Comparison of ENCODE assay signal across 28 mouse cellular contexts in genomic region chr13:75742970-75743369, GRCm38 (mm10). TPM values are rescaled to one million over a fixed set of nuclear protein-coding genes. Genes with fewer than 3 reads are reported as not detected.
DNase-seq lines count a peak whose midpoint lies in the region; ATAC-seq and TF ChIP-seq lines count a peak whose summit lies in the region.
"Had no signal": no experiment of that assay in that cellular context is flagged by ENCODE, and none has a peak within 500 bp of the region (broad histone marks: within the 10 kb centered on the region; RNA-seq: fewer than 3 reads in every experiment).

No protein-coding gene starts in this region.

- no peak overlapping the region for H3K4me2 ChIP-seq in CH12.LX (ENCODE audit: insufficient read depth, low read depth, poor library complexity, severe bottlenecking)
- H3K4me2 ChIP-seq in liver, embryonic 11.5 days, result peak overlapping the region; percentile 32; the same call in 1 of the 2 replicates
- H3K4me2 ChIP-seq in liver, embryonic 16.5 days (ENCODE audit: low read depth, low read length), result peak overlapping the region; percentile 43; the same call in 1 of the 2 replicates
- no peak overlapping the region for H3K4me2 ChIP-seq in hindbrain, embryonic 13.5 days
- H3K4me2 ChIP-seq: heart, embryonic 12.5 days; intestine, embryonic 15.5 days; limb, embryonic 15.5 days; stomach, embryonic 15.5 days had no signal

- H3K4me1 ChIP-seq in CH12.LX (ENCODE audit: control insufficient read depth in 1 of 2, insufficient read depth in 2 of 2) (peaks cover 17 to 75% of the 10 kb centered on the region in 2 experiments), MEL (ENCODE audit: control insufficient read depth in 1 of 2, insufficient read depth in 2 of 2, low read length in 2 of 2) (peaks cover 55 to 56% of the 10 kb centered on the region in 2 experiments)
- H3K4me1 ChIP-seq in liver, embryonic 11.5 days (replicated peaks; ENCODE audit: control insufficient read depth, insufficient read depth, low read length), result peaks cover 61% of the 10 kb centered on the region
- peaks cover 76% of the 10 kb centered on the region for H3K4me1 ChIP-seq in liver, embryonic 16.5 days (ENCODE audit: control insufficient read depth, low read depth, low read length)
- H3K4me1 ChIP-seq in hindbrain, embryonic 13.5 days (replicated peaks), result no peaks in the 10 kb centered on the region
- H3K4me1 ChIP-seq: hindbrain, embryonic 10.5 days had no signal

- TF ChIP-seq CTCF in CH12.LX (conservative IDR thresholded peaks at IDR 0.05 in 1 of 2, IDR thresholded peaks at IDR 0.05 in 1 of 2; ENCODE audit: low read depth in 2 of 2, low read length in 2 of 2) (no peak), MEL (IDR thresholded peaks at IDR 0.05 in 2 of 3, conservative IDR thresholded peaks at IDR 0.05 in 1 of 3; ENCODE audit: control insufficient read depth in 1 of 3, insufficient read depth in 1 of 3, low read depth in 2 of 3, low read length in 3 of 3, poor library complexity in 1 of 3, severe bottlenecking in 1 of 3) (no peak)

- H3K36me3 ChIP-seq in CH12.LX (replicated peaks in 1 of 2; ENCODE audit: control insufficient read depth in 1 of 2, insufficient read depth in 1 of 2, low read length in 1 of 2) (peaks cover 4 to 27% of the 10 kb centered on the region in 2 experiments), MEL (ENCODE audit: control insufficient read depth in 1 of 2, insufficient read depth in 2 of 2, low read length in 2 of 2) (peaks cover 0 to 92% of the 10 kb centered on the region in 2 experiments; a peak in 2 of 4 replicates)
- no peaks in the 10 kb centered on the region for H3K36me3 ChIP-seq in liver, embryonic 11.5 days (ENCODE audit: control insufficient read depth, insufficient read depth, low read length)
- peaks cover 3% of the 10 kb centered on the region; the same call in 1 of the 2 replicates for H3K36me3 ChIP-seq in liver, embryonic 16.5 days (ENCODE audit: control insufficient read depth, insufficient read depth)
- no peaks in the 10 kb centered on the region for H3K36me3 ChIP-seq in hindbrain, embryonic 13.5 days
- H3K36me3 ChIP-seq: heart, embryonic 12.5 days; hindbrain, embryonic 10.5 days; intestine, embryonic 15.5 days; limb, embryonic 15.5 days; stomach, embryonic 15.5 days had no signal

- peak; percentile 40; the same call in 1 of the 2 replicates for ATAC-seq in liver, embryonic 11.5 days (replicated peaks; ENCODE audit: low FRiP score)
- peak; percentile 20; the same call in 1 of the 2 replicates for ATAC-seq in liver, embryonic 16.5 days (ENCODE audit: low read depth)
- no peak for ATAC-seq in hindbrain, embryonic 13.5 days (ENCODE audit: low FRiP score)
- ATAC-seq: forebrain, embryonic 14.5 days; hindbrain, postnatal 0 days; Patski had no signal

- no peaks in the 10 kb centered on the region for H3K27me3 ChIP-seq in CH12.LX (replicated peaks)
- no peaks in the 10 kb centered on the region for H3K27me3 ChIP-seq in MEL (ENCODE audit: control insufficient read depth in 1 of 2, insufficient read depth in 2 of 2, low read length in 2 of 2)
- no peaks in the 10 kb centered on the region for H3K27me3 ChIP-seq in liver, embryonic 11.5 days (replicated peaks; ENCODE audit: control insufficient read depth, insufficient read depth, low read length)
- H3K27me3 ChIP-seq in liver, embryonic 16.5 days (ENCODE audit: control insufficient read depth, insufficient read depth, low read depth, low read length), result no peaks in the 10 kb centered on the region
- no peaks in the 10 kb centered on the region for H3K27me3 ChIP-seq in hindbrain, embryonic 13.5 days
- H3K27me3 ChIP-seq: heart, embryonic 12.5 days; intestine, embryonic 15.5 days; limb, embryonic 15.5 days; megakaryocyte, embryonic 14.5 days; Patski; stomach, embryonic 15.5 days had no signal

- no peak for TF ChIP-seq EP300 in CH12.LX (IDR thresholded peaks at IDR 0.05; ENCODE audit: low read length)
- no peak for TF ChIP-seq EP300 in MEL (IDR thresholded peaks at IDR 0.05; ENCODE audit: low read depth in 1 of 2, low read length in 2 of 2)

- DNase-seq in CH12.LX (ENCODE audit: extremely low read depth) (no peak), MEL (ENCODE audit: low read depth, low spot score) (peak; percentile 51)
- DNase-seq in liver, embryonic 11.5 days (ENCODE audit: low spot score), result no peak
- DNase-seq in kidney, postnatal 25 days, result no peak
- DNase-seq: adrenal gland, postnatal 10 days; B cell, adult 2 months; cerebellum, adult 11 months; cerebellum, adult 9-11 months; embryo, embryonic 11 days; gastrocnemius, postnatal 25 days; heart, adult 18-20 months; kidney, adult 2 months; kidney, postnatal 4 days; left cerebral cortex, postnatal 4 days; lung, postnatal 4 days; midbrain, embryonic 14.5 days had no signal

- no peak overlapping the region for H3K9ac ChIP-seq in CH12.LX (ENCODE audit: insufficient read depth, low read depth)
- H3K9ac ChIP-seq in MEL (ENCODE audit: control insufficient read depth, low read depth, low read length, poor library complexity, severe bottlenecking), result peak overlapping the region; percentile 47
- H3K9ac ChIP-seq in liver, embryonic 11.5 days (ENCODE audit: low read depth, low read length), result no peak overlapping the region
- peak overlapping the region; percentile 16 for H3K9ac ChIP-seq in liver, embryonic 16.5 days (ENCODE audit: low read depth, low read length)
- no peak overlapping the region for H3K9ac ChIP-seq in hindbrain, embryonic 13.5 days
- H3K9ac ChIP-seq: heart, embryonic 12.5 days; intestine, embryonic 15.5 days; limb, embryonic 15.5 days; stomach, embryonic 15.5 days had no signal

- H3K27ac ChIP-seq in CH12.LX (ENCODE audit: insufficient read depth, low read depth), result peak overlapping the region; percentile 28; the same call in 1 of the 2 replicates
- H3K27ac ChIP-seq in MEL (ENCODE audit: control insufficient read depth, low read depth, low read length), result peak overlapping the region; percentile 76
- H3K27ac ChIP-seq in liver, embryonic 11.5 days (ENCODE audit: low read depth, low read length), result peak overlapping the region; percentile 39; the same call in 1 of the 2 replicates
- peak overlapping the region; percentile 46 for H3K27ac ChIP-seq in liver, embryonic 16.5 days (ENCODE audit: low read length)
- no peak overlapping the region for H3K27ac ChIP-seq in hindbrain, embryonic 13.5 days
- H3K27ac ChIP-seq: hindbrain, embryonic 10.5 days; hindbrain, postnatal 0 days; intestine, embryonic 15.5 days; limb, embryonic 15.5 days; stomach, embryonic 15.5 days had no signal

- peaks cover 69% of the 10 kb centered on the region for H3K79me2 ChIP-seq in CH12.LX (replicated peaks; ENCODE audit: control insufficient read depth, extremely low read depth, insufficient read depth, poor library complexity, severe bottlenecking)
- peaks cover 10% of the 10 kb centered on the region for H3K79me2 ChIP-seq in MEL (ENCODE audit: control insufficient read depth, insufficient read depth, low read length, poor library complexity)

- TF ChIP-seq POLR2A in CH12.LX (IDR thresholded peaks at IDR 0.05; ENCODE audit: low read depth, low read length) (no peak), MEL (IDR thresholded peaks at IDR 0.05; ENCODE audit: control insufficient read depth in 1 of 2, insufficient read depth in 1 of 2, low read depth in 1 of 2, low read length in 2 of 2, poor library complexity in 1 of 2) (no peak)

- H3K9me3 ChIP-seq in CH12.LX (replicated peaks; ENCODE audit: low read length) (no peaks in the 10 kb centered on the region), MEL (replicated peaks; ENCODE audit: insufficient read depth, low read length) (no peaks in the 10 kb centered on the region)
- no peaks in the 10 kb centered on the region for H3K9me3 ChIP-seq in liver, embryonic 11.5 days (ENCODE audit: control insufficient read depth, low read length)
- H3K9me3 ChIP-seq in liver, embryonic 16.5 days (replicated peaks; ENCODE audit: control insufficient read depth, low read length), result no peaks in the 10 kb centered on the region
- H3K9me3 ChIP-seq in hindbrain, embryonic 13.5 days, result no peaks in the 10 kb centered on the region
- H3K9me3 ChIP-seq: G1E; heart, embryonic 12.5 days; hindbrain, embryonic 10.5 days; intestine, embryonic 15.5 days; limb, embryonic 15.5 days; megakaryocyte, embryonic 14.5 days; stomach, embryonic 15.5 days had no signal

- no peak for TF ChIP-seq RAD21 in CH12.LX (IDR thresholded peaks at IDR 0.05; ENCODE audit: low read depth, low read length)
- TF ChIP-seq RAD21 in MEL (IDR thresholded peaks at IDR 0.05; ENCODE audit: low read depth, low read length), result no peak

- dilution Hi-C loops in CH12.LX (cut with MboI; ENCODE audit: extremely low pct_ligation_motif_present, extremely low pct_unique_long_range_greater_than_20kb, low sequenced_read_pairs), result no loop called here

- in situ Hi-C loops in CH12.LX (cut with MboI; ENCODE audit: low pct_ligation_motif_present, low pct_unique_long_range_greater_than_20kb, low sequenced_read_pairs), result loop anchor here (5.0 kb wide), 1 partner anchor 54 kb away; no protein-coding TSS in a partner anchor

- WGBS in liver, embryonic 11.5 days, result 64% methylated on average over 3 of the region's 3 CpGs
- WGBS in liver, embryonic 16.5 days (ENCODE audit: insufficient replicate concordance), result 44% methylated on average over 3 of the region's 3 CpGs
- WGBS in hindbrain, embryonic 13.5 days, result 92% methylated on average over 3 of the region's 3 CpGs

- H3K4me3 ChIP-seq in CH12.LX (replicated peaks in 1 of 3; ENCODE audit: low read depth in 2 of 3, low read length in 2 of 3, poor library complexity in 1 of 3) (no peak overlapping the region), MEL (ENCODE audit: control insufficient read depth in 1 of 2, insufficient read depth in 1 of 2, low read depth in 2 of 2, low read length in 2 of 2) (no peak overlapping the region; a peak in 1 of 4 replicates)
- no peak overlapping the region for H3K4me3 ChIP-seq in liver, embryonic 11.5 days (ENCODE audit: low read depth, low read length)
- H3K4me3 ChIP-seq in liver, embryonic 16.5 days (ENCODE audit: low read depth, low read length), result no peak overlapping the region
- H3K4me3 ChIP-seq in hindbrain, embryonic 13.5 days, result no peak overlapping the region
- H3K4me3 ChIP-seq: heart, embryonic 12.5 days; hindbrain, embryonic 10.5 days; intestine, embryonic 15.5 days; limb, embryonic 15.5 days; megakaryocyte, embryonic 14.5 days; stomach, embryonic 15.5 days had no signal

TF ChIP-seq in CH12.LX, 34 proteins besides CTCF, POLR2A, EP300 and RAD21 (continues in another document):
- no peak for TF ChIP-seq ZMIZ1 (IDR thresholded peaks at IDR 0.05; ENCODE audit: low read depth, low read length)

RNA-seq across cellular contexts. Expression of gene Ell2, which starts 36.4 kb away (rescaled TPM):
- total RNA-seq in CH12.LX (2012; rRNA removed), result 44.4 and 63.4 TPM in 2 replicates
- total RNA-seq in CH12.LX (2014; rRNA removed), result 50.9 and 51.3 TPM in 2 replicates
- 114 and 123 TPM in 2 replicates for polyA plus RNA-seq in CH12.LX (2012; ENCODE audit: insufficient read length, low read depth)
- 25.0 and 27.7 TPM in 2 replicates for total RNA-seq in MEL (2012; rRNA removed)
- 10 to 100 TPM; 52.5 to 77.1 TPM for polyA plus RNA-seq in MEL (2012; ENCODE audit: insufficient read depth in 1 of 2, insufficient read length in 2 of 2, low read depth in 1 of 2, low replicate concordance in 2 of 2, missing spikeins in 1 of 2)
- 40.4 and 44.8 TPM in 2 replicates for polyA plus RNA-seq in liver, embryonic 11.5 days (2014; fragmentation: Nextera tagmentation; extraction: Ambion mirVana)
- 30.3 and 31.2 TPM in 2 replicates for polyA plus RNA-seq in liver, embryonic 16.5 days (2015; fragmentation: Nextera tagmentation; extraction: Ambion mirVana)
- polyA plus RNA-seq in hindbrain, embryonic 13.5 days (2015; fragmentation: Nextera tagmentation; extraction: Ambion mirVana), result 2.3 and 3.1 TPM in 2 replicates

Comparison
In these comparisons a context has a peak if more than half of its experiments do, and no peak if none do; other contexts are left out.
1. H3K9ac ChIP-seq: peak in MEL (single experiment) and liver, embryonic 16.5 days (single experiment); none in CH12.LX (single experiment), liver, embryonic 11.5 days (single experiment) and hindbrain, embryonic 13.5 days (single experiment).
2. H3K4me2 ChIP-seq: peak in liver, embryonic 11.5 days (single experiment) and liver, embryonic 16.5 days (single experiment); none in CH12.LX (single experiment) and hindbrain, embryonic 13.5 days (single experiment).